Mouse (Mus musculus): ENCODE data around the gene Zbtb11. TPM values are rescaled to one million over a fixed set of nuclear protein-coding genes. Genes with fewer than 3 reads are reported as not detected.

The Zbtb11 gene
- 17.1 and 19.3 TPM in 2 replicates for polyA plus RNA-seq (2012; rRNA removed)

DNA sequence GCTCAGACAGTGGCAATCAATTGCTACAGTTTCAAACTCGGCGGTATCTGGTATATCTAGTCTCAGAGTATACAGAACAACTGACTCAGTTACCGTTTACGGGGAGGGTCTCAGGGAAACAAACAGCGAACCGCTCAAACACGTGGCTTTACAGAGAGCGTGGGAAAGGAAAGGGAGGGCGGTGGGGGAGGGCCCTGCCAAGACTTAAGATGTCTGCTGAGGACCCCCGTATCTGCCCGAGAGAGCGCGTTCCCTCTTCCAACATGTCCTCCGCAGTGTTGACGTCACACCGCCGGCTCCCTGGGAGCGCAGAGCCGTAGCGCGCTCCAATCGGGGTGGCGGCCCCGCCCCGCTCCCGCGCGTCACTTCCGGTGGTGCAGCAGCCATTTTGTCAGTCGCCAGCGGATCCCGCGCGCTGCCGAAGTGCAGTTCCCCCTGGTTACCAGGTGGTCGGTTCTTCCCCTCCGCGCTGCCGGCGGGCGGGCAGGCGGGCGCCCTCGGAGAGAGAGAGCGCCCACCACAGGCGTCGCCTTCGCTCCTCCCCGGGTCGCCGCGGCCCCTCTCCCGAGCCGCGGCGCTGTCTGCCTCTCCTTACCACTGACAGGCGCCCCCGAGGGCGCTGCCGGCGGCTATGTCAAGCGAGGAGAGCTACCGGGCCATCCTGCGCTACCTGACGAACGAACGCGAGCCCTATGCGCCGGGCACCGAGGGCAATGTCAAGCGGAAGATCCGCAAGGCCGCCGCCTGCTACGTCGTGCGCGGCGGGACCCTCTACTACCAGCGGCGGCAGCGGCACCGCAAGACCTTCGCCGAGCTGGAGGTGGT, at the start of gene Zbtb11:
Zbtb11 (plus strand) TSS at position 453 of the 825 bp plus-strand sequence.

DNA sequence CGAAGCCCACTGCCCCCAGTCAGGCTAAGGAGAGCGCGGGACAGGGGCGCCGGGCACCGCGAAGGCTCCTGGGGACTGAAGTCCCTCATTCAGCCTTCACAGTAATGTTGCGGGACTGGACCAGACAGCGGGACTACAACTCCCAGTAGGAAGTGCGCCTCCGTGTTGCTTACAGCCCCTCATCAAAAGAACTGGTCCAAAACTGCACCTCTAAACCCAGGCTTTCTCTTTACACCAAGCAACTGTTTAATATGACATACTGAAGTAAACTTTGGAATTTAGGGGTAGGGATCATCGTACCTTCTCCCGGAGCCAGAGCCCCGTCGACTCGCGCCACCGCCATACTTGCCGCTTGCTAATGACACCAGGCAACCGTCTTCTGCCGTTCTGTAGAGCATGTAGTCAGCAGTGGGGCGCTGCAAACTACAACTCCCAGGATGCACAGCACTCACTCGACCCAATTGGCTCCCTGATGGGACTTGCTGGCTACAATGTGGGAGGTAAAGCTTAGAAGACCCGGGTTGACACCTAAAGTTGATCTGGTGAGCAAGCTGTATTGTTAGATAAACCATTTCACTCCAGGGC, 39.1 kb upstream of the Zbtb11 start, which contains the start of gene Cep97:
Cep97 (minus strand) TSS at position 403 of the 585 bp plus-strand sequence.

GRCm38 (mm10) chr16:55966212-55966871, 7.3 kb upstream of the Zbtb11 start, which contains the start of gene Rpl24:
Rpl24 (plus strand) TSS chr16:55966275.

GRCm38 (mm10) chr16:56029661-56030082, 56.0 kb downstream of the Zbtb11 start, which contains the start of gene Pcnp:
Pcnp (minus strand) TSS chr16:56029739.

DNA sequence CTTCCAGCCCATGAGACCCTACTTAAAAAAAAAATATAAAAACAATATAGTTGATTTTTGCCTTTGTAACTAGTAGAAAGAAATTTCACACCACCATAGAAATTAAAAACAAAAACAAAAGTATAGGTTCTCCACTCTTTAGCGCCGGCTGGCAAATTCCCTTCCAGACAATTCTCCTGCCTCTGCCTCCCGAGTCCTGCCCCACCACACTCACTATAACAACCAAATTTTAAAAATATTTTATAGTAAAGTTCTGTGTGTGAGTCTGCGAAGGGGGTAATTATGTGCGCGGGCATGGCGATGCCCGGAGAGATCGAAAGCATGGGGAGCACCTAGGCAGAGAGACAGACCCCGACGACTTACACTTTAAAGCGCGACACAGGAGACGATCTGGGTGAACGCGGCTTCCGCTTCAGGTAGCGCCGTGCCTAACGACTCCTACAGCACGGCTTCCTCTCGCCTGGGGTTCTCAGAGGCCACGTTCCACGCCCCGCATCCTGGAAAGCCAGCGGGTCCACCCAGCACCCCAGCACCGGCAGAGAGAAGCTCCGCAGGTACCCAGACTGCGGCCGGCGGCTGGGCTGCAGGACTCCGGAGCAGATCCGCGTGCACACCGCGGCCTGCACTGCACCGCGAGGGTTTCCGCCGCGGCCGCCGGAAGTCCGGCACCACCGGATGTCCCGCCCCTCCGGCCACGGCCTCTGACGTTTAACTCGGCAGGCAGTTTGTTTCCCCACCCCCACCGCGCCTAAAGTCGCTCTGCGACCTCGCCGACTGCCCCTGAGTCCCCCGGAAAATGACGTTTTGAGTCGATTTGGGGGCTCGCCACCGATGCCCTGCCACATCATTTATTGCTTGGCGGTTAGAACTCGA, 63.7 kb downstream of the Zbtb11 start, which contains the start of gene Trmt10c:
Trmt10c (minus strand) TSS at position 682 of the 873 bp plus-strand sequence.

DNA sequence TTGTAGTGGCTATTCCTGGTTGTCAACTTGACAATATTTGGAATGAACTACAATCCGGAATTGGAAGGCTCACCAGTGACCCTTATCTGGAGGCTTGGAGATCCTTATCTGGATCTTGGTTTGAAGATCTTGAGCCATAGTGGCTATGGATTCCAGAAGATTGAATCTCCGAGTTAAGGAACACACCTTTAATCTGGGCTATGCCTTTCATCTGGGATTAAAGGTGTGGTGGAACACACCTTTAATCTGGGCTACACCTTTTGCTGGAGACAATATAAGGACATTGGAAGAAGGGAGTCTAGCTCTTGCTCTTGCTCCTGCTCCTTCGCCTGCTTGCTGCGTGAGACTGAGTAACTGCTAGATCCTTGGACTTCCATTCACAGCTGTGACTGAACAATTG, 74.4 kb downstream of the Zbtb11 start, which contains the start of gene Senp7:
Senp7 (plus strand) TSS at position 301 of the 400 bp plus-strand sequence.

Other genes starting within 250 kb of the Zbtb11 start
- 2.7 and 3.5 TPM in 2 replicates for gene Nfkbiz, start 135.0 kb upstream of the Zbtb11 start, polyA plus RNA-seq (2012; rRNA removed)
- gene Nxpe3, start 78.6 kb upstream of the Zbtb11 start, polyA plus RNA-seq (2012; rRNA removed) = 4.0 and 4.1 TPM in 2 replicates
- gene Cep97, start 39.0 kb upstream of the Zbtb11 start, polyA plus RNA-seq (2012; rRNA removed) = 7.3 and 7.6 TPM in 2 replicates
- gene Rpl24, start 7.6 kb upstream of the Zbtb11 start, polyA plus RNA-seq (2012; rRNA removed) = 656 and 665 TPM in 2 replicates
- gene Pcnp, start 55.9 kb downstream of the Zbtb11 start, polyA plus RNA-seq (2012; rRNA removed) = 88.4 and 95.0 TPM in 2 replicates
- gene Trmt10c, start 63.9 kb downstream of the Zbtb11 start, polyA plus RNA-seq (2012; rRNA removed) = 7.9 and 9.0 TPM in 2 replicates
- gene Senp7, start 74.5 kb downstream of the Zbtb11 start, polyA plus RNA-seq (2012; rRNA removed) = 38.3 and 38.8 TPM in 2 replicates
- gene Impg2, start 230.4 kb downstream of the Zbtb11 start, polyA plus RNA-seq (2012; rRNA removed) = 0.87 and 1.0 TPM in 2 replicates